ENCODE assay signal across 19 mouse cellular contexts in genomic region chr7:143038174-143038931, GRCm38 (mm10). TPM values are rescaled to one million over a fixed set of nuclear protein-coding genes. Genes with fewer than 3 reads are reported as not detected.
DNase-seq lines count a peak whose midpoint lies in the region; ATAC-seq lines count a peak whose summit lies in the region.
"Had no signal": no experiment of that assay in that cellular context is flagged by ENCODE, and none has a peak within 500 bp of the region (broad histone marks: within the 10 kb centered on the region; RNA-seq: fewer than 3 reads in every experiment).

No protein-coding gene starts in this region.

- no peaks in the 10 kb centered on the region for H3K36me3 ChIP-seq in liver, embryonic 15.5 days (replicated peaks)
- H3K36me3 ChIP-seq in liver, embryonic 11.5 days (ENCODE audit: control insufficient read depth, insufficient read depth, low read length) = no peaks in the 10 kb centered on the region
- H3K36me3 ChIP-seq in midbrain, embryonic 16.5 days (ENCODE audit: control insufficient read depth, insufficient read depth, low read length) = peaks cover 15% of the 10 kb centered on the region
- H3K36me3 ChIP-seq: forebrain, embryonic 12.5 days; stomach, embryonic 15.5 days had no signal

- no peak for DNase-seq in liver, embryonic 11.5 days (ENCODE audit: low spot score)
- no peak for DNase-seq in right cerebral cortex, postnatal 25 days
- DNase-seq in kidney, adult 18-20 months = no peak
- DNase-seq: cerebellum, adult 9-10 months; kidney, adult 2 months; kidney, postnatal 36 days; lung, adult 18-20 months; right cerebral cortex, postnatal 14 days had no signal

- H3K4me1 ChIP-seq in liver, embryonic 15.5 days (replicated peaks) = peaks cover 24% of the 10 kb centered on the region
- H3K4me1 ChIP-seq in liver, embryonic 11.5 days (replicated peaks; ENCODE audit: control insufficient read depth, insufficient read depth, low read length) = peaks cover 19% of the 10 kb centered on the region
- H3K4me1 ChIP-seq in midbrain, embryonic 16.5 days (ENCODE audit: control insufficient read depth, insufficient read depth, low read length) = no peaks in the 10 kb centered on the region
- H3K4me1 ChIP-seq: embryonic facial prominence, embryonic 15.5 days; forebrain, embryonic 12.5 days had no signal

- no peaks in the 10 kb centered on the region for H3K9me3 ChIP-seq in liver, embryonic 15.5 days (replicated peaks)
- no peaks in the 10 kb centered on the region for H3K9me3 ChIP-seq in liver, embryonic 11.5 days (ENCODE audit: control insufficient read depth, low read length)
- no peaks in the 10 kb centered on the region for H3K9me3 ChIP-seq in midbrain, embryonic 16.5 days (replicated peaks; ENCODE audit: control insufficient read depth, low read length, poor library complexity, severe bottlenecking)
- H3K9me3 ChIP-seq: embryonic facial prominence, embryonic 15.5 days; forebrain, embryonic 12.5 days; hindbrain, embryonic 15.5 days; stomach, embryonic 15.5 days had no signal

- no peak overlapping the region for H3K4me2 ChIP-seq in liver, embryonic 15.5 days
- no peak overlapping the region for H3K4me2 ChIP-seq in liver, embryonic 11.5 days
- no peak overlapping the region for H3K4me2 ChIP-seq in midbrain, embryonic 16.5 days (ENCODE audit: low read length)
- H3K4me2 ChIP-seq: embryonic facial prominence, embryonic 15.5 days; forebrain, embryonic 12.5 days; hindbrain, embryonic 15.5 days; stomach, embryonic 15.5 days had no signal

- H3K27ac ChIP-seq in liver, embryonic 15.5 days (replicated peaks) = 0 out of 2 replicates have a peak overlapping the region, but pooled peaks have one; percentile 14
- H3K27ac ChIP-seq in liver, embryonic 11.5 days (ENCODE audit: low read depth, low read length) = no peak overlapping the region
- no peak overlapping the region for H3K27ac ChIP-seq in midbrain, embryonic 16.5 days (ENCODE audit: low read length)
- H3K27ac ChIP-seq: embryonic facial prominence, embryonic 15.5 days; forebrain, embryonic 12.5 days; hindbrain, embryonic 15.5 days; stomach, embryonic 15.5 days had no signal

- no peak overlapping the region for H3K9ac ChIP-seq in liver, embryonic 15.5 days
- H3K9ac ChIP-seq in liver, embryonic 11.5 days (ENCODE audit: low read depth, low read length) = no peak overlapping the region
- H3K9ac ChIP-seq in midbrain, embryonic 16.5 days (ENCODE audit: low read depth, low read length) = no peak overlapping the region
- H3K9ac ChIP-seq: embryonic facial prominence, embryonic 15.5 days; forebrain, embryonic 12.5 days; hindbrain, embryonic 15.5 days; stomach, embryonic 15.5 days had no signal

- no peaks in the 10 kb centered on the region for H3K27me3 ChIP-seq in liver, embryonic 15.5 days
- H3K27me3 ChIP-seq in liver, embryonic 11.5 days (replicated peaks; ENCODE audit: control insufficient read depth, insufficient read depth, low read length) = no peaks in the 10 kb centered on the region
- H3K27me3 ChIP-seq in midbrain, embryonic 16.5 days (ENCODE audit: control insufficient read depth, insufficient read depth, low read depth, low read length) = no peaks in the 10 kb centered on the region
- H3K27me3 ChIP-seq: embryonic facial prominence, embryonic 15.5 days; forebrain, embryonic 12.5 days; hindbrain, embryonic 15.5 days; stomach, embryonic 15.5 days had no signal

- H3K4me3 ChIP-seq in liver, embryonic 15.5 days (replicated peaks) = no peak overlapping the region
- H3K4me3 ChIP-seq in liver, embryonic 11.5 days (ENCODE audit: low read depth, low read length) = no peak overlapping the region
- no peak overlapping the region for H3K4me3 ChIP-seq in midbrain, embryonic 16.5 days (ENCODE audit: low read depth, low read length)
- H3K4me3 ChIP-seq: embryonic facial prominence, embryonic 15.5 days; forebrain, embryonic 12.5 days; hindbrain, embryonic 15.5 days; stomach, embryonic 15.5 days had no signal

- 37% methylated on average over 3 of the region's 3 CpGs for WGBS in liver, embryonic 15.5 days (ENCODE audit: insufficient replicate concordance)
- 69% methylated on average over 3 of the region's 3 CpGs for WGBS in liver, embryonic 11.5 days
- 93% methylated on average over 3 of the region's 3 CpGs for WGBS in midbrain, embryonic 16.5 days

- no peak for ATAC-seq in liver, embryonic 15.5 days (ENCODE audit: insufficient read depth)
- ATAC-seq in liver, embryonic 11.5 days (replicated peaks; ENCODE audit: low FRiP score) = no peak
- peak; percentile 58 for ATAC-seq in CD4-positive, CD25-positive, alpha-beta regulatory T cell, adult 4 months
- peak; percentile 69 for ATAC-seq in common myeloid progenitor, adult 5-6 weeks (replicated peaks; ENCODE audit: low read depth, poor library complexity, severe bottlenecking)
- ATAC-seq in megakaryocyte-erythroid progenitor cell, adult 5-6 weeks (replicated peaks; ENCODE audit: low FRiP score, low TSS enrichment, poor library complexity, severe bottlenecking) = peak; percentile 21
- ATAC-seq in midbrain, embryonic 16.5 days = no peak

RNA-seq across cellular contexts. Expression of gene Cd81, which starts 14.2 kb away (rescaled TPM):
- polyA plus RNA-seq in liver, embryonic 15.5 days (2015; fragmentation: Nextera tagmentation; extraction: Ambion mirVana) = 132 and 141 TPM in 2 replicates
- polyA plus RNA-seq in liver, embryonic 11.5 days (2014; fragmentation: Nextera tagmentation; extraction: Ambion mirVana) = 273 and 276 TPM in 2 replicates
- polyA plus RNA-seq in CD4-positive, CD25-positive, alpha-beta regulatory T cell, adult 4 months (2017; shearing (Covaris generic)) = 100 to 1,000 TPM; 290 to 354 TPM
- 187 and 210 TPM in 2 replicates for total RNA-seq in common myeloid progenitor, adult 5-6 weeks (2017)
- 194 and 203 TPM in 2 replicates for total RNA-seq in megakaryocyte-erythroid progenitor cell, adult 5-6 weeks (2014; fragmentation: Nextera tagmentation)
- 214 and 238 TPM in 2 replicates for total RNA-seq in megakaryocyte-erythroid progenitor cell, adult 5-6 weeks (2017)
- 364 and 411 TPM in 2 replicates for polyA plus RNA-seq in midbrain, embryonic 16.5 days (2015; fragmentation: Nextera tagmentation; extraction: Ambion mirVana)

RNA-seq across cellular contexts. Expression of gene Tssc4, which starts 30.7 kb away (rescaled TPM):
- polyA plus RNA-seq in liver, embryonic 15.5 days (2015; fragmentation: Nextera tagmentation; extraction: Ambion mirVana) = 38.5 and 44.2 TPM in 2 replicates
- 48.9 and 52.2 TPM in 2 replicates for polyA plus RNA-seq in liver, embryonic 11.5 days (2014; fragmentation: Nextera tagmentation; extraction: Ambion mirVana)
- polyA plus RNA-seq in CD4-positive, CD25-positive, alpha-beta regulatory T cell, adult 4 months (2017; shearing (Covaris generic)) = 10 to 100 TPM; 34.8 to 52.8 TPM
- total RNA-seq in common myeloid progenitor, adult 5-6 weeks (2017) = 25.3 and 25.5 TPM in 2 replicates
- 36.9 and 58.7 TPM in 2 replicates for total RNA-seq in megakaryocyte-erythroid progenitor cell, adult 5-6 weeks (2014; fragmentation: Nextera tagmentation)
- total RNA-seq in megakaryocyte-erythroid progenitor cell, adult 5-6 weeks (2017) = 15.5 and 37.8 TPM in 2 replicates
- 90.6 and 90.7 TPM in 2 replicates for polyA plus RNA-seq in midbrain, embryonic 16.5 days (2015; fragmentation: Nextera tagmentation; extraction: Ambion mirVana)

RNA-seq across cellular contexts. Expression of gene Tspan32, which starts 33.5 kb away (rescaled TPM):
- 80.3 and 82.2 TPM in 2 replicates for polyA plus RNA-seq in liver, embryonic 15.5 days (2015; fragmentation: Nextera tagmentation; extraction: Ambion mirVana)
- 115 and 118 TPM in 2 replicates for polyA plus RNA-seq in liver, embryonic 11.5 days (2014; fragmentation: Nextera tagmentation; extraction: Ambion mirVana)
- polyA plus RNA-seq in CD4-positive, CD25-positive, alpha-beta regulatory T cell, adult 4 months (2017; shearing (Covaris generic)) = 100 to 1,000 TPM; 672 to 754 TPM
- total RNA-seq in common myeloid progenitor, adult 5-6 weeks (2017) = 115 and 119 TPM in 2 replicates
- 163 and 191 TPM in 2 replicates for total RNA-seq in megakaryocyte-erythroid progenitor cell, adult 5-6 weeks (2014; fragmentation: Nextera tagmentation)
- 94.2 and 132 TPM in 2 replicates for total RNA-seq in megakaryocyte-erythroid progenitor cell, adult 5-6 weeks (2017)
- polyA plus RNA-seq in midbrain, embryonic 16.5 days (2015; fragmentation: Nextera tagmentation; extraction: Ambion mirVana) = 0.30 and 0.48 TPM in 2 replicates
- total RNA-seq: layer of hippocampus, postnatal 25 days had no signal

RNA-seq across cellular contexts. Expression of gene Trpm5, which starts 56.1 kb away (rescaled TPM):
- polyA plus RNA-seq in liver, embryonic 15.5 days (2015; fragmentation: Nextera tagmentation; extraction: Ambion mirVana) = 0.43 and 0.91 TPM in 2 replicates
- polyA plus RNA-seq in liver, embryonic 11.5 days (2014; fragmentation: Nextera tagmentation; extraction: Ambion mirVana) = 1.2 and 1.3 TPM in 2 replicates
- not detected for polyA plus RNA-seq in CD4-positive, CD25-positive, alpha-beta regulatory T cell, adult 4 months (2017; shearing (Covaris generic))
- not detected in 2 replicates for total RNA-seq in common myeloid progenitor, adult 5-6 weeks (2017)
- 0.13 TPM in 1 of 2 replicates, not detected in the other for total RNA-seq in megakaryocyte-erythroid progenitor cell, adult 5-6 weeks (2014; fragmentation: Nextera tagmentation)
- total RNA-seq in megakaryocyte-erythroid progenitor cell, adult 5-6 weeks (2017) = 2.3 TPM in 1 of 2 replicates, not detected in the other
- 1.5 and 1.8 TPM in 2 replicates for polyA plus RNA-seq in midbrain, embryonic 16.5 days (2015; fragmentation: Nextera tagmentation; extraction: Ambion mirVana)
- total RNA-seq: layer of hippocampus, postnatal 25 days; left cerebral cortex, postnatal 25 days had no signal

Comparison
In these comparisons a context has a peak if more than half of its experiments do, and no peak if none do; other contexts are left out.
1. ATAC-seq: peak in CD4-positive, CD25-positive, alpha-beta regulatory T cell, adult 4 months (single experiment), common myeloid progenitor, adult 5-6 weeks (single experiment) and megakaryocyte-erythroid progenitor cell, adult 5-6 weeks (single experiment); none in liver, embryonic 15.5 days (single experiment), liver, embryonic 11.5 days (single experiment) and midbrain, embryonic 16.5 days (single experiment).
2. RNA of gene Tspan32, which starts 33.5 kb away (polyA plus RNA-seq): 672 to 754 TPM in CD4-positive, CD25-positive, alpha-beta regulatory T cell, adult 4 months, 115 to 118 TPM in liver, embryonic 11.5 days and 80.3 to 82.2 TPM in liver, embryonic 15.5 days; 0.30 to 0.48 TPM in midbrain, embryonic 16.5 days; every median in the first group is over 10 times any median in the second.